Mouse (Mus musculus) midbrain, postnatal 0 days (tissue): ENCODE data around the gene Cab39l. TPM values are rescaled to one million over a fixed set of nuclear protein-coding genes. Genes with fewer than 3 reads are reported as not detected.
A peak's percentile ranks its signal among the peaks of the same experiment; 100 is the strongest.

Source experiments
- ATAC-seq: fragments of 200-750 bp; cut with Nextera tagmentation; 2 replicates; pipeline ENCODE4 v1.8.0; 2017; ENCODE audit warnings: moderate number of reproducible peaks, mild to moderate bottlenecking, moderate TSS enrichment, moderate library complexity; ENCODE audit not compliant: low FRiP score
- DNase-seq: peaks from one replicate; pipeline ENCODE4 v3.0.0-alpha.2; 2015; ENCODE audit warnings: low spot score
- H3K27ac ChIP-seq: fragments of 300-500 bp; sonication (generic); 2 replicates; pipeline ENCODE4 v1.5.1; 2014; ENCODE audit warnings: low read depth, mild to moderate bottlenecking, low read length, mixed read lengths
- H3K27me3 ChIP-seq: fragments of 300-500 bp; sonication (generic); 2 replicates; pipeline ENCODE4 v1.6.1; 2014; ENCODE audit warnings: low read length, control low read depth, mixed read lengths; ENCODE audit not compliant: insufficient read depth
- H3K36me3 ChIP-seq: fragments of 300-500 bp; sonication (generic); 2 replicates; pipeline ENCODE4 v1.6.1; 2014; ENCODE audit warnings: low read length, control low read depth, mixed read lengths; ENCODE audit not compliant: insufficient read depth
- H3K4me1 ChIP-seq: fragments of 300-500 bp; sonication (generic); 2 replicates; pipeline ENCODE4 v1.6.1; 2014; ENCODE audit warnings: mild to moderate bottlenecking, control low read depth, antibody characterized with exemption, low read length, mixed read lengths; ENCODE audit not compliant: insufficient read depth
- H3K4me2 ChIP-seq: fragments of 300-500 bp; sonication (generic); 2 replicates; pipeline ENCODE4 v1.6.1; 2014; ENCODE audit warnings: low read depth, mild to moderate bottlenecking, low read length, mixed read lengths; ENCODE audit not compliant: poor library complexity, severe bottlenecking
- H3K4me3 ChIP-seq: fragments of 300-500 bp; sonication (generic); 2 replicates; pipeline ENCODE4 v1.5.1; 2014; ENCODE audit warnings: low read depth, mild to moderate bottlenecking, low read length, moderate library complexity
- H3K9ac ChIP-seq: fragments of 300-500 bp; sonication (generic); replicated peaks from 2 replicates; pipeline ENCODE4 v1.6.1; 2014; ENCODE audit warnings: mild to moderate bottlenecking, low read length, moderate library complexity, mixed read lengths; ENCODE audit not compliant: poor library complexity, severe bottlenecking
- H3K9me3 ChIP-seq: fragments of 300-500 bp; sonication (generic); 2 replicates; pipeline ENCODE4 v1.6.1; 2016; ENCODE audit warnings: low read length, control low read depth
- CTCF ChIP-seq: IDR thresholded peaks from 2 replicates; pipeline ENCODE4 v1.5.1; 2016; ENCODE audit warnings: antibody characterized with exemption, mild to moderate bottlenecking
- WGBS: fragments of 180-500 bp; shearing (Covaris S2); extraction: QIAGEN DNeasy Blood & Tissue Kit; methylation state at CpG from one replicate; pipeline ENCODE4 v1.1.7; 2014; 5-methylcytosine and 5-hydroxymethylcytosine counted together
- polyA plus RNA-seq: library from polyadenylated mRNA; unstranded; fragments of >200 nt; fragmentation: Nextera tagmentation; extraction: Ambion mirVana; gene quantifications from 2 replicates; pipeline ENCODE4 v1.2.1, GENCODE M21; 2015
- total RNA-seq: library from RNA; depleted of rRNA; stranded (reverse); fragments of >200 nt; gene quantifications from 2 replicates; pipeline ENCODE4 v1.2.3, GENCODE M21; 2014

The Cab39l gene
- total and polyA plus RNA-seq, 2 experiments from 2014 or later, result 15.1 to 26.5 TPM

DNA sequence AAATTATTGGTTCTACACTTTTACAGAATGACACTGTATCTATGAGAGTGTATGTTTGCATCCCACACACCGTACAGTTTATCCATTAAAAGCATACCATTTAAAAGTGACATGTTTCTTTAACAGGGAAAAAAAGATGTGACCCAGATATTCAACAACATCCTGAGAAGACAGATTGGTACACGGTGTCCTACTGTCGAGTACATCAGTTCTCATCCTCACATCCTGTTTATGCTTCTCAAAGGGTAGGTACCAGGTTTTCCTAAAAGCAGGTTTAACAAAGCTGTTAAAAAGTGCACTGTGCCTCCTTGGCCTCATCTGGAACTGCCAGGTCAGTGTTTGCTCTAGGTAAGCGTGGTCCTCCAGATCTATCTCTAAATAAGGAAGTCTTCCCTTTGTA is 65.4 kb downstream of the Cab39l start:
- WGBS, result 91% methylated on average over 4 of the region's 4 CpGs
- no peak for TF ChIP-seq CTCF
- Histone ChIP-seq H3K9me3 (no peaks in the 10 kb centered on the region), H3K36me3 (no peaks in the 10 kb centered on the region), H3K9ac (no peak overlapping the region), H3K27ac (no peak overlapping the region), H3K4me1 (no peaks in the 10 kb centered on the region), H3K4me2 (no peak overlapping the region), H3K27me3 (no peaks in the 10 kb centered on the region), H3K4me3 (no peak overlapping the region)
- DNase-seq, result no peak
- ATAC-seq, result no peak

- Histone ChIP-seq H3K36me3 (no peaks in the 10 kb centered on the region), H3K9me3 (no peaks in the 10 kb centered on the region), H3K9ac (no peak overlapping the region), H3K27ac (no peak overlapping the region), H3K27me3 (no peaks in the 10 kb centered on the region), H3K4me2 (no peak overlapping the region), H3K4me3 (no peak overlapping the region), H3K4me1 (no peaks in the 10 kb centered on the region)
- DNase-seq (no peak), ATAC-seq (no peak)
- WGBS, result 89% methylated on average over 6 of the region's 6 CpGs
- TF ChIP-seq CTCF, result no peak
Observed at GRCm38 (mm10) chr14:59513922-59514444, 73.2 kb downstream of the Cab39l start.

- Histone ChIP-seq H3K4me2 (no peak overlapping the region), H3K4me3 (no peak overlapping the region), H3K36me3 (no peaks in the 10 kb centered on the region), H3K27me3 (no peaks in the 10 kb centered on the region), H3K9me3 (no peaks in the 10 kb centered on the region), H3K4me1 (no peaks in the 10 kb centered on the region), H3K27ac (no peak overlapping the region), H3K9ac (no peak overlapping the region)
- DNase-seq (no peak), ATAC-seq (no peak)
- WGBS, result 92% methylated on average over 5 of the region's 5 CpGs
- TF ChIP-seq CTCF, result no peak
Observed at GRCm38 (mm10) chr14:59525843-59526242, 85.1 kb downstream of the Cab39l start.

- Histone ChIP-seq H3K9ac (no peak overlapping the region), H3K36me3 (no peaks in the 10 kb centered on the region), H3K27me3 (no peaks in the 10 kb centered on the region), H3K27ac (no peak overlapping the region), H3K4me2 (no peak overlapping the region), H3K4me3 (no peak overlapping the region), H3K4me1 (no peaks in the 10 kb centered on the region), H3K9me3 (no peaks in the 10 kb centered on the region)
- ATAC-seq (no peak), DNase-seq (no peak)
- 81% methylated on average over 1 of the region's 1 CpGs for WGBS
- TF ChIP-seq CTCF, result no peak
Observed at GRCm38 (mm10) chr14:59530801-59531200, 90.0 kb downstream of the Cab39l start.

GRCm38 (mm10) chr14:59532986-59533385 is 92.2 kb downstream of the Cab39l start:
- H3K36me3 ChIP-seq, result no peaks in the 10 kb centered on the region
- TF ChIP-seq CTCF, result no peak
- WGBS, result 78% methylated on average over 1 of the region's 1 CpGs

GRCm38 (mm10) chr14:59533908-59534307 is 93.1 kb downstream of the Cab39l start:
- Histone ChIP-seq H3K27ac (no peak overlapping the region), H3K4me2 (no peak overlapping the region), H3K36me3 (no peaks in the 10 kb centered on the region), H3K4me1 (no peaks in the 10 kb centered on the region), H3K9ac (no peak overlapping the region), H3K4me3 (no peak overlapping the region), H3K27me3 (no peaks in the 10 kb centered on the region), H3K9me3 (no peaks in the 10 kb centered on the region)
- peak; percentile 17 for DNase-seq
- TF ChIP-seq CTCF, result no peak
- no peak for ATAC-seq

More at GRCm38 (mm10) chr14:59532986-59533385, 92.2 kb downstream of the Cab39l start:
- Histone ChIP-seq H3K4me1 (no peaks in the 10 kb centered on the region), H3K9me3 (no peaks in the 10 kb centered on the region), H3K4me2 (no peak overlapping the region), H3K4me3 (no peak overlapping the region), H3K9ac (no peak overlapping the region), H3K27ac (no peak overlapping the region), H3K27me3 (no peaks in the 10 kb centered on the region)
- no peak for ATAC-seq
- DNase-seq, result no peak
